Mouse (Mus musculus) myocyte (in vitro differentiated cells): ENCODE results near the gene Gm5447. TPM values are rescaled to one million over a fixed set of nuclear protein-coding genes. Genes with fewer than 3 reads are reported as not detected.
A peak's percentile ranks its signal among the peaks of the same experiment; 100 is the strongest.

Source experiments
- H3K27me3 ChIP-seq: one replicate; pipeline ENCODE4 v1.6.1; 2011; ENCODE audit not compliant: control insufficient read depth, insufficient read depth, insufficient read length
- H3K36me3 ChIP-seq: one replicate; pipeline ENCODE4 v1.6.1; 2011; ENCODE audit not compliant: control insufficient read depth, insufficient read depth
- H3K4me2 ChIP-seq: one replicate; pipeline ENCODE4 v1.6.1; 2011; ENCODE audit warnings: low read depth, control low read depth
- H3K4me3 ChIP-seq: one replicate; pipeline ENCODE4 v1.5.1; 2011; ENCODE audit warnings: mild to moderate bottlenecking, control low read depth, moderate library complexity
- H3K79me2 ChIP-seq: one replicate; pipeline ENCODE4 v1.6.1; 2011; ENCODE audit not compliant: control insufficient read depth, insufficient read depth
- H3ac ChIP-seq: one replicate; pipeline ENCODE4 v1.6.1; 2011; ENCODE audit not compliant: control insufficient read depth, insufficient read length
- CEBPB ChIP-seq: IDR thresholded peaks from 2 replicates; pipeline ENCODE4 v1.6.1; 2011; ENCODE audit warnings: mild to moderate bottlenecking, moderate library complexity; ENCODE audit not compliant: poor library complexity, insufficient read depth, severe bottlenecking
- E2F4 ChIP-seq: IDR thresholded peaks from one replicate; pipeline ENCODE4 v1.6.1; 2011; ENCODE audit warnings: mild to moderate bottlenecking, control low read depth, moderate library complexity; ENCODE audit not compliant: insufficient read depth
- MAX ChIP-seq: IDR thresholded peaks from one replicate; pipeline ENCODE4 v1.6.1; 2011; ENCODE audit warnings: low read depth, mild to moderate bottlenecking, control low read depth
- MYOD1 ChIP-seq, 3 experiments: IDR thresholded peaks; one replicate each; pipeline ENCODE4 v1.6.1; 2011; ENCODE audit warnings: control low read depth in 2 of 3, low read depth in 2 of 3, mild to moderate bottlenecking in 2 of 3, moderate library complexity in 1 of 3; ENCODE audit not compliant: insufficient read length in 2 of 3, control insufficient read depth in 1 of 3
- MYOG ChIP-seq, 3 experiments: IDR thresholded peaks; one replicate each; pipeline ENCODE4 v1.6.1; 2011; ENCODE audit warnings: control low read depth in 2 of 3, low read depth in 2 of 3, mild to moderate bottlenecking in 2 of 3; ENCODE audit not compliant: insufficient read length in 2 of 3, control insufficient read depth in 1 of 3, insufficient read depth in 1 of 3
- POLR2A ChIP-seq: IDR thresholded peaks from one replicate; pipeline ENCODE4 v1.6.1; 2011; ENCODE audit warnings: low read depth, mild to moderate bottlenecking, control low read depth, moderate library complexity; ENCODE audit not compliant: insufficient read length
- POLR2AphosphoS2 ChIP-seq: IDR thresholded peaks from one replicate; pipeline ENCODE4 v1.6.1; 2011; ENCODE audit warnings: low read depth, control low read depth; ENCODE audit not compliant: insufficient read length
- REST ChIP-seq: IDR thresholded peaks from one replicate; pipeline ENCODE4 v1.6.1; 2011; ENCODE audit warnings: mild to moderate bottlenecking, control low read depth, moderate library complexity; ENCODE audit not compliant: insufficient read depth, insufficient read length
- SRF ChIP-seq: IDR thresholded peaks from one replicate; pipeline ENCODE4 v1.6.1; 2011; ENCODE audit warnings: low read depth; ENCODE audit not compliant: control insufficient read depth, insufficient read length
- TCF12 ChIP-seq: IDR thresholded peaks from one replicate; pipeline ENCODE4 v1.6.1; 2011; ENCODE audit warnings: mild to moderate bottlenecking, control low read depth; ENCODE audit not compliant: poor library complexity, insufficient read depth, severe bottlenecking
- TCF3 ChIP-seq: IDR thresholded peaks from one replicate; pipeline ENCODE4 v1.6.1; 2011; ENCODE audit warnings: low read depth, control low read depth; ENCODE audit not compliant: insufficient read length
- USF1 ChIP-seq: IDR thresholded peaks from one replicate; pipeline ENCODE4 v1.6.1; 2011; ENCODE audit warnings: low read depth, mild to moderate bottlenecking, control low read depth, moderate library complexity
- polyA plus RNA-seq: library from polyadenylated mRNA; unstranded; fragments of >200 nt; fragmentation: generic; extraction: Trizol; gene quantifications from one replicate; pipeline ENCODE4 v1.2.1, GENCODE M21; 2012; ENCODE audit warnings: missing spikeins

The Gm5447 gene
- polyA plus RNA-seq: not detected

DNA sequence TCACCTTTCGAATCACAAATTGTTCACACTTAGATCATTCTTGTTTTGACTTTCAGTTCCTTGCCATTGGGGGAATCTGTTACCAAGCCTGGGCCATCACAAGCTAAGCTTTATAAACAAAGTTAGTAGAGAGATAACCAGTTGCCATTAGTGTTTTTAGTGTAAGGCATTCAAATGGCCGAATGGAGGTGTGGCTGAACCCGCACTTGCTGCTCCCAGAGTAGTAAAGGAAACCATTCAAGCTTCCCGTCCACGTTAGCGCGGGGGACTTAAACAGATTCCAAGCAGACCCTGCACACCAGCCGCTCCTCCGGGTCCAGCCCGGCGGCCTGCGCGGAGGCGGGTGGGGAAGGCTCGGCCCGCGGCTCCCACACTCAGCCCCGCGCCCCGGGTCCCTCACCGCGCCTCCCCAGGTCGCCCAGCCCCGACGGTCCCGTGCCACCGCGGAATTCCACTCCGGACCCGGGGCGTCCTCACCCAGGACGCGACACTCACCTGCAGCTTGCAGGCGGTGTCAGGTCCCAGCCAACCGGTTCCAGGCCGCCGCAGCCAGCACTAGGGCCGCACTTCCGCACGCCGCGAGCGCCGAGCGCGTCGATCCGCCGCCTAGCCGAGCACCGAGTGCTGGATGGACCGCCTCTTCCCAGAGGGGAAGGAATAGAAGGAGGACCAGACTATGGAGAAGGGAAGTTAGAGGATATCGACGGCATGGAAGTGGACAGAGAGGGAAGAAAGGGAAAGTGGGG is at the start of gene Gm5447, which contains the start of gene Exoc2:
Gm5447 (plus strand) TSS at position 704 of the 746 bp plus-strand sequence.
Exoc2 (minus strand) TSS at position 593 of the 746 bp plus-strand sequence.
- peaks cover 31% of the 10 kb centered on the region for H3K79me2 ChIP-seq
- peaks cover 5% of the 10 kb centered on the region for H3K27me3 ChIP-seq
- TF ChIP-seq MYOD1 (IDR thresholded peaks at IDR 0.05; ENCODE audit: control insufficient read depth in 1 of 3, insufficient read length in 2 of 3, low read depth in 2 of 3) (peak in 1 of 3 experiments; percentile 28), SRF (peak; percentile 86), POLR2A (peak; percentile 73), REST (no peak), TCF3 (no peak), MAX (no peak), MYOG (IDR thresholded peaks at IDR 0.05; ENCODE audit: control insufficient read depth in 1 of 3, insufficient read depth in 1 of 3, insufficient read length in 2 of 3, low read depth in 2 of 3) (peak in 2 of 3 experiments; percentile 53 to 55), USF1 (no peak), E2F4 (no peak), CEBPB (no peak), POLR2AphosphoS2 (peak; percentile 47), TCF12 (no peak)
- peak within 1 kb of the TSS; percentile 76 for H3K4me2 ChIP-seq
- peak within 1 kb of the TSS; percentile 46 for H3K4me3 ChIP-seq
- H3ac ChIP-seq: peak within 1 kb of the TSS; percentile 47
- no peaks in the 10 kb centered on the region for H3K36me3 ChIP-seq

DNA sequence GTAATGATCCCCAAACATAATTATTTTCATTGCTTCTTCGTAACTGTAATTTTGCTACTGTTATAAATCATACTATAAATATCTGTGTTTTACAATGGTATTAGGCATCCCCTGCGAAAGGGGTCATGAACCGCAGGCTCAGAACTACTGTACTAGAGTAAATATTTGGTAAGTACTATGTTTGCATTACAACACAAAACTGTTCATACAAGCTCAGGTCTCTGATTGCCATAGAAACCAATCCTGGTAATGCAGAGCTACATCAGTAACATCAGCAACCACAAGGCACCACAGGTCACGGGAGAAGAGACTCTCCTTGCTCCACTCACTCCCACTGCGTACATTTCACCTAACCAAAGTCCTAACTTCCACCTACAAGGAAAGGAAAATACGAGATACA is 49.7 kb upstream of the Gm5447 start:
- Histone ChIP-seq H3K4me3 (no peak overlapping the region), H3ac (no peak overlapping the region), H3K79me2 (no peaks in the 10 kb centered on the region), H3K27me3 (no peaks in the 10 kb centered on the region), H3K36me3 (peaks cover 23% of the 10 kb centered on the region), H3K4me2 (no peak overlapping the region)
- TF ChIP-seq TCF12 (no peak), SRF (no peak), E2F4 (no peak), MYOG (IDR thresholded peaks at IDR 0.05; ENCODE audit: control insufficient read depth in 1 of 3, insufficient read depth in 1 of 3, insufficient read length in 2 of 3, low read depth in 2 of 3) (no peak)

DNA sequence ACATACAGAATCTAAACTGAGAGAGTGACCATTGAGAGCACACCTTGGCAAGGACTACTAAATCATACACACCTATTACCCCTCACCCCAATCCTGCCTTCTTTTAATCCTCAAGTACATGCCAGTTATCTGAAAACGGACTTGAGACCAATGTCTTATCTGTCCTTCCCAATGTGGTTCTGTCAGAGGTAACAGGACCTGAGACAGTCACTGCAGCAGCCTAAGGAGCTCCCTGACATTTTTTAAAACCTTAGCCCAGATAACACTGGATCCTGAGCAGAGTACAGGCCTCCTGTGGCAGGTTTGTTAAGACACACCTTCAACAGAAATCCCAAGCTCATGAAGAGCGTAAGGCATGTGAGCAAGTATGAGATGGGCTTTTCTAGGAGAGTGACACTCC is 44.9 kb upstream of the Gm5447 start:
- Histone ChIP-seq H3K79me2 (no peaks in the 10 kb centered on the region), H3ac (no peak overlapping the region), H3K4me2 (no peak overlapping the region), H3K4me3 (no peak overlapping the region), H3K27me3 (no peaks in the 10 kb centered on the region), H3K36me3 (peaks cover 15% of the 10 kb centered on the region)
- TF ChIP-seq TCF3 (no peak), POLR2A (no peak), MYOG (IDR thresholded peaks at IDR 0.05; ENCODE audit: control insufficient read depth in 1 of 3, insufficient read depth in 1 of 3, insufficient read length in 2 of 3, low read depth in 2 of 3) (no peak), CEBPB (no peak), USF1 (no peak), MAX (no peak), POLR2AphosphoS2 (no peak), SRF (no peak), REST (no peak), E2F4 (no peak), TCF12 (no peak), MYOD1 (IDR thresholded peaks at IDR 0.05; ENCODE audit: control insufficient read depth in 1 of 3, insufficient read length in 2 of 3, low read depth in 2 of 3) (no peak)

DNA sequence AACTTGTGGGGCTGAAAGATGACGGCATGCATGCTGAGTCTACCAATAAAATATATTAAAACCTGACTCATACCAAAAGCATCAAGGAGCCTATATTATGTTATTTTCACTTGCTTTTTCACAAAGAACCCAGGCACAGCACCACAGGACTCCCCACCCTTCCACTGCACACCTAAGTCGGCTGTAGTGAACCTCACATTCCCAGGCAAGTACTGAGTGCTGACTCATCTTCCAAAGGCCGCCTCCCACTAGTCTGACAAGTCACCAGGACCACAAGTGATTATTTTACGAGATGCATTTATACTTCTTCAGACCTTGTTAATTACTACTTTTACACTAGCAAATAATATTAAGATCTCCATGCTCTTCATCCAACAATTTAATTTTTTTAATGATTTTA is 42.4 kb upstream of the Gm5447 start:
- Histone ChIP-seq H3K27me3 (no peaks in the 10 kb centered on the region), H3K4me2 (no peak overlapping the region), H3K79me2 (no peaks in the 10 kb centered on the region), H3K4me3 (no peak overlapping the region), H3ac (no peak overlapping the region), H3K36me3 (peaks cover 9% of the 10 kb centered on the region)
- TF ChIP-seq MYOG (IDR thresholded peaks at IDR 0.05; ENCODE audit: control insufficient read depth in 1 of 3, insufficient read depth in 1 of 3, insufficient read length in 2 of 3, low read depth in 2 of 3) (no peak), TCF3 (no peak), POLR2AphosphoS2 (no peak), MAX (no peak), E2F4 (no peak), SRF (no peak), MYOD1 (IDR thresholded peaks at IDR 0.05; ENCODE audit: control insufficient read depth in 1 of 3, insufficient read length in 2 of 3, low read depth in 2 of 3) (no peak), CEBPB (no peak), REST (no peak), TCF12 (no peak), USF1 (no peak), POLR2A (no peak)

DNA sequence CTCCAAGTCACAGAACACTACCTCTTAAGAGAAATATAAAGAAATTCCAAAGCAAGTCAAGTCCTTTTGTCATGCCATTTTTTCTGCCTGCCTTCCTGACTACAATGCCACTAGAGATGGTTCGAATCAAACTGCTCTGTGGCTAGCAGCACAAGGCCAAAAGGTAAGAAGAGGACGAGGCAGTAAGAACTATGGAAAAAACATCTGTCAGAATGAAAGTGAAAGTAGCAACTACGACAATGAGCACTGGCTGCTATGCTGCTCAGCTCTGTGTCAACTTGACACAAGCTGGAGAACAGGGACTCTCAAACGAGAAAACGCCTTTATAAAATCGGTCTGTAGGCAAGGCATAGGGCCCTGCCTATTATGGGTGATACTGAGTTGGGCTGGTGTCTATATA is 41.0 kb upstream of the Gm5447 start:
- Histone ChIP-seq H3K27me3 (no peaks in the 10 kb centered on the region), H3K4me3 (no peak overlapping the region), H3K36me3 (peaks cover 9% of the 10 kb centered on the region), H3ac (no peak overlapping the region), H3K4me2 (peak overlapping the region; percentile 3), H3K79me2 (no peaks in the 10 kb centered on the region)
- no peak for TF ChIP-seq USF1
- no peak for TF ChIP-seq MYOD1 (IDR thresholded peaks at IDR 0.05; ENCODE audit: control insufficient read depth in 1 of 3, insufficient read length in 2 of 3, low read depth in 2 of 3)
- no peak for TF ChIP-seq SRF
- TF ChIP-seq TCF12: no peak
